Mouse (Mus musculus) MEL (cell line): ENCODE data around the gene Prf1. TPM values are rescaled to one million over a fixed set of nuclear protein-coding genes. Genes with fewer than 3 reads are reported as not detected.

Source experiments
- DNase-seq: peaks from one replicate; pipeline ENCODE4 v3.0.0; 2011; ENCODE audit warnings: low read depth, low spot score
- H3K27ac ChIP-seq: 2 replicates; pipeline ENCODE4 v1.5.1; 2012; ENCODE audit warnings: low read depth, mild to moderate bottlenecking, control low read depth, low read length, moderate library complexity; ENCODE audit not compliant: control insufficient read depth
- H3K27me3 ChIP-seq, 2 experiments: fragments of 150-350 bp in 1 of 2; sonication (generic) in 1 of 2; 2 replicates each; pipeline ENCODE4 v1.6.1; 2012; ENCODE audit warnings: low read length in 2 of 2, mild to moderate bottlenecking in 2 of 2, improper control_type of control experiment in 1 of 2, moderate library complexity in 1 of 2; ENCODE audit not compliant: insufficient read depth in 2 of 2, control insufficient read depth in 1 of 2
- H3K36me3 ChIP-seq, 2 experiments: 2 replicates each; pipeline ENCODE4 v1.6.1; 2012 to 2014; ENCODE audit warnings: low read length in 2 of 2, improper control_type of control experiment in 1 of 2, inconsistent platforms in 1 of 2, mild to moderate bottlenecking in 1 of 2; ENCODE audit not compliant: insufficient read depth in 2 of 2, control insufficient read depth in 1 of 2
- H3K4me1 ChIP-seq, 2 experiments: fragments of 150-350 bp in 1 of 2; sonication (generic) in 1 of 2; 2 replicates each; pipeline ENCODE4 v1.6.1; 2012; ENCODE audit warnings: low read length in 2 of 2, improper control_type of control experiment in 1 of 2, mild to moderate bottlenecking in 1 of 2; ENCODE audit not compliant: insufficient read depth in 2 of 2, control insufficient read depth in 1 of 2
- H3K4me3 ChIP-seq, 2 experiments: fragments of 150-350 bp in 1 of 2; sonication (generic) in 1 of 2; 2 replicates each; pipeline ENCODE4 v1.5.1; 2012; ENCODE audit warnings: low read depth in 2 of 2, low read length in 2 of 2, mild to moderate bottlenecking in 2 of 2, moderate library complexity in 2 of 2, control low read depth in 1 of 2, improper control_type of control experiment in 1 of 2; ENCODE audit not compliant: control insufficient read depth in 1 of 2, insufficient read depth in 1 of 2
- H3K79me2 ChIP-seq: 2 replicates; pipeline ENCODE4 v1.6.1; 2012; ENCODE audit warnings: mild to moderate bottlenecking, low read length, moderate library complexity; ENCODE audit not compliant: control insufficient read depth, poor library complexity, insufficient read depth
- H3K9ac ChIP-seq: 2 replicates; pipeline ENCODE4 v1.6.1; 2012; ENCODE audit warnings: low read depth, mild to moderate bottlenecking, control low read depth, low read length, moderate library complexity; ENCODE audit not compliant: control insufficient read depth, poor library complexity, severe bottlenecking
- H3K9me3 ChIP-seq: fragments of 150-350 bp; sonication (generic); replicated peaks from 2 replicates; pipeline ENCODE4 v1.6.1; 2012; ENCODE audit warnings: mild to moderate bottlenecking, low read length, improper control_type of control experiment, moderate library complexity; ENCODE audit not compliant: insufficient read depth
- BHLHE40 ChIP-seq: IDR thresholded peaks from 2 replicates; pipeline ENCODE4 v1.6.1; 2012; ENCODE audit warnings: low read depth, mild to moderate bottlenecking, inconsistent platforms, low read length, improper control_type of control experiment, borderline replicate concordance
- CTCF ChIP-seq, 3 experiments: IDR thresholded peaks in 2 of 3; conservative IDR thresholded peaks in 1 of 3; 2 replicates each; pipeline ENCODE4 v1.5.1; 2011 to 2012; ENCODE audit warnings: low read length in 3 of 3, low read depth in 2 of 3, mild to moderate bottlenecking in 2 of 3, improper control_type of control experiment in 1 of 3, inconsistent platforms in 1 of 3, mixed read lengths in 1 of 3, moderate library complexity in 1 of 3; ENCODE audit not compliant: control insufficient read depth in 1 of 3, insufficient read depth in 1 of 3, poor library complexity in 1 of 3, severe bottlenecking in 1 of 3
- EP300 ChIP-seq, 2 experiments: IDR thresholded peaks; 2 replicates each; pipeline ENCODE4 v1.6.1; 2011; ENCODE audit warnings: improper control_type of control experiment in 2 of 2, low read length in 2 of 2, low read depth in 1 of 2, mild to moderate bottlenecking in 1 of 2
- GABPA ChIP-seq: IDR thresholded peaks from 2 replicates; pipeline ENCODE4 v1.6.1; 2012; ENCODE audit warnings: low read depth, mild to moderate bottlenecking, inconsistent platforms, low read length, improper control_type of control experiment, moderate library complexity
- GATA1 ChIP-seq: IDR thresholded peaks from 2 replicates; pipeline ENCODE4 v1.6.1; 2011; ENCODE audit warnings: low read depth, low read length, improper control_type of control experiment
- HCFC1 ChIP-seq: IDR thresholded peaks from 2 replicates; pipeline ENCODE4 v1.6.1; 2012; ENCODE audit warnings: low read depth, mild to moderate bottlenecking, inconsistent platforms, low read length, improper control_type of control experiment, moderate library complexity
- JUND ChIP-seq: IDR thresholded peaks from 2 replicates; pipeline ENCODE4 v1.6.1; 2011; ENCODE audit warnings: low read depth, mild to moderate bottlenecking, improper control_type of control experiment, low read length
- MAFK ChIP-seq: IDR thresholded peaks from 2 replicates; pipeline ENCODE4 v1.6.1; 2011; ENCODE audit warnings: low read depth, mild to moderate bottlenecking, low read length, improper control_type of control experiment, borderline replicate concordance
- MXI1 ChIP-seq: IDR thresholded peaks from 2 replicates; pipeline ENCODE4 v1.6.1; 2011; ENCODE audit warnings: mild to moderate bottlenecking, low read depth, low read length, improper control_type of control experiment
- MYB ChIP-seq: IDR thresholded peaks from 2 replicates; pipeline ENCODE4 v1.6.1; 2011; ENCODE audit warnings: mild to moderate bottlenecking, low read depth, low read length, improper control_type of control experiment
- MYC ChIP-seq: IDR thresholded peaks from 2 replicates; pipeline ENCODE4 v1.6.1; 2011; ENCODE audit warnings: low read depth, mild to moderate bottlenecking, low read length, improper control_type of control experiment, moderate library complexity
- NELFE ChIP-seq: IDR thresholded peaks from 2 replicates; pipeline ENCODE4 v1.6.1; 2011; ENCODE audit warnings: low read depth, low read length, improper control_type of control experiment
- TBP ChIP-seq: IDR thresholded peaks from 2 replicates; pipeline ENCODE4 v1.8.0; 2011; ENCODE audit warnings: low read depth, low read length, improper control_type of control experiment
- TCF12 ChIP-seq: IDR thresholded peaks from 2 replicates; pipeline ENCODE4 v1.6.1; 2014; ENCODE audit warnings: low read depth, mild to moderate bottlenecking, inconsistent platforms, low read length, improper control_type of control experiment, moderate library complexity
- UBTF ChIP-seq: IDR thresholded peaks from 2 replicates; pipeline ENCODE4 v1.6.1; 2012; ENCODE audit warnings: low read depth, mild to moderate bottlenecking, inconsistent platforms, low read length, improper control_type of control experiment, moderate library complexity, borderline replicate concordance; ENCODE audit not compliant: insufficient read depth
- ZC3H11A ChIP-seq: IDR thresholded peaks from 2 replicates; pipeline ENCODE4 v1.6.1; 2012; ENCODE audit warnings: low read depth, mild to moderate bottlenecking, inconsistent platforms, low read length, improper control_type of control experiment
- ZKSCAN1 ChIP-seq: IDR thresholded peaks from 2 replicates; pipeline ENCODE4 v1.6.1; 2012; ENCODE audit warnings: low read depth, mild to moderate bottlenecking, inconsistent platforms, low read length, improper control_type of control experiment, moderate library complexity
- polyA plus RNA-seq, 2 experiments: library from polyadenylated mRNA; stranded (reverse) in 1 of 2; unstranded in 1 of 2; fragments of >175 nt in 1 of 2; fragments of >200 nt in 1 of 2; gene quantifications; 2 replicates each; pipeline versions ENCODE4 v1.2.1 to v1.2.4; 2012; ENCODE audit warnings: low replicate concordance in 2 of 2, low read depth in 1 of 2; ENCODE audit not compliant: insufficient read length in 2 of 2, insufficient read depth in 1 of 2, missing spikeins in 1 of 2
- total RNA-seq: library from RNA; depleted of rRNA; stranded (reverse); fragments of 300-350 nt; gene quantifications from 2 replicates; pipeline ENCODE4 v1.2.3, GENCODE M21; 2012

The Prf1 gene
- total and polyA plus RNA-seq, 3 experiments: 0.04 TPM; not detected in 2

GRCm38 (mm10) chr10:61327545-61327944, 29.9 kb downstream of the Prf1 start:
- Histone ChIP-seq H3K9ac (no peak overlapping the region), H3K9me3 (no peaks in the 10 kb centered on the region), H3K27ac (no peak overlapping the region), H3K4me1 (no peaks in the 10 kb centered on the region), H3K4me3 (no peak overlapping the region), H3K79me2 (no peaks in the 10 kb centered on the region), H3K36me3 (no peaks in the 10 kb centered on the region), H3K27me3 (no peaks in the 10 kb centered on the region)
- DNase-seq: no peak
- TF ChIP-seq MYC (no peak), HCFC1 (no peak), CTCF (IDR thresholded peaks at IDR 0.05 in 2 of 3, conservative IDR thresholded peaks at IDR 0.05 in 1 of 3; ENCODE audit: control insufficient read depth in 1 of 3, insufficient read depth in 1 of 3, low read depth in 2 of 3, low read length in 3 of 3, poor library complexity in 1 of 3, severe bottlenecking in 1 of 3) (no peak), GABPA (no peak), MXI1 (no peak), JUND (no peak)

DNA sequence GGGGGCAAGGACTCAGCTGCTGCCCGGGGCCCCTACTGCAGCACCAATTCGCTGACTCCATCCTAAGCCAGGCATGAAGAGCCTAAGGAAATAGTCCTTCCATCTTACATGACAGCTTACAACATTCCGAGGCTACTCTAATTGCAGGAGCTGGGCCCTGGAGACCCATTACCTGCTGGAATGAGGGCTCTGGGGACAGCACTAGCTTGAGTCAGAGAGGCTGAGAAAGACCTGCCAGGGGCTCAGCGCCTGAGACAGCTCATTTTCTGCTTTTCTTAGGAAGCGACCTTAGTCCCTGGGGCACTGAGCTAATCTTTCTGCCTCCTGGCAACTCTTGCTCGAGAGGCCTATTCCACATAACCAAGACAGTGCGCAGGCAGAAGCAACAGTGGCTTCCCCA, 31.3 kb downstream of the Prf1 start:
- no peak overlapping the region for H3K9ac ChIP-seq
- no peaks in the 10 kb centered on the region for H3K36me3 ChIP-seq
- TF ChIP-seq CTCF (IDR thresholded peaks at IDR 0.05 in 2 of 3, conservative IDR thresholded peaks at IDR 0.05 in 1 of 3; ENCODE audit: control insufficient read depth in 1 of 3, insufficient read depth in 1 of 3, low read depth in 2 of 3, low read length in 3 of 3, poor library complexity in 1 of 3, severe bottlenecking in 1 of 3): no peak
- TF ChIP-seq HCFC1: no peak
- TF ChIP-seq ZC3H11A: no peak
- no peak for TF ChIP-seq NELFE
- TF ChIP-seq TCF12: no peak
- TF ChIP-seq UBTF: no peak
- TF ChIP-seq BHLHE40: no peak
- TF ChIP-seq EP300 (IDR thresholded peaks at IDR 0.05; ENCODE audit: low read depth in 1 of 2, low read length in 2 of 2): no peak
- TF ChIP-seq ZKSCAN1: no peak
- TF ChIP-seq GATA1: no peak
- no peak for TF ChIP-seq TBP
- no peak for TF ChIP-seq MAFK
- TF ChIP-seq MYB: no peak

More for the DNA sequence above, 31.3 kb downstream of the Prf1 start:
- Histone ChIP-seq H3K79me2 (no peaks in the 10 kb centered on the region), H3K4me3 (no peak overlapping the region), H3K27me3 (no peaks in the 10 kb centered on the region), H3K9me3 (no peaks in the 10 kb centered on the region), H3K27ac (no peak overlapping the region), H3K4me1 (no peaks in the 10 kb centered on the region)
- no peak for DNase-seq
